Mouse (Mus musculus): ENCODE data around the gene Gtf2ird1. TPM values are rescaled to one million over a fixed set of nuclear protein-coding genes. Genes with fewer than 3 reads are reported as not detected.
A peak's percentile ranks its signal among the peaks of the same experiment; 100 is the strongest.

Gene Gtf2ird1
- total RNA-seq (2021): 10 to 100 TPM; 42.5 to 43.7 TPM

DNA sequence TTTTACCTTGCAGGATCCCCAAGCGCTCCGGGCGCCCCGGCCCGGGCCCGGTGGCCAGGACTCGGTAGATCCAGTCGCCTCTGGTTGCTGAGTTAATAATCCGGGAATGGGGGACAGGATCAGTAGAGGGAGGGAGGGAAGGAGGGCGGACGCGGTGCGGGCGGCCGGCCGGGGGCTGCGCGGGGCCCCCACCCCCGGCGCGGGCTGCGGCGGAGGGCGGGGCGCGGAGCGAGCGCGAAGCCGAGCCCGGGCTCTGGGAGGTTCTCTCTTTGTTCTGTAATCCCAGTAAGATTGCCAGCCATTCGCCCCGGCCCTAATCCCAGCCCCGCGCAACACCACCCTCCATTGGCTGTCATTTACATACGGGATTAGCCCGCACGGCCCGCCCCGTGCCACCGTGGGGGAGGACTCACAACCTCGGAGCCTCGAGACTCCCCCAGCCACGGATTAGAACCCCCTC is at the start of gene Gtf2ird1:
Gtf2ird1 (minus strand) TSS at position 214 of the 460 bp plus-strand sequence.
- intact Hi-C loops (cut with DNase I): no loop called here
- DNase-seq (ENCODE audit: low spot score in 2 of 2): peak; percentile 73 to 84

DNA sequence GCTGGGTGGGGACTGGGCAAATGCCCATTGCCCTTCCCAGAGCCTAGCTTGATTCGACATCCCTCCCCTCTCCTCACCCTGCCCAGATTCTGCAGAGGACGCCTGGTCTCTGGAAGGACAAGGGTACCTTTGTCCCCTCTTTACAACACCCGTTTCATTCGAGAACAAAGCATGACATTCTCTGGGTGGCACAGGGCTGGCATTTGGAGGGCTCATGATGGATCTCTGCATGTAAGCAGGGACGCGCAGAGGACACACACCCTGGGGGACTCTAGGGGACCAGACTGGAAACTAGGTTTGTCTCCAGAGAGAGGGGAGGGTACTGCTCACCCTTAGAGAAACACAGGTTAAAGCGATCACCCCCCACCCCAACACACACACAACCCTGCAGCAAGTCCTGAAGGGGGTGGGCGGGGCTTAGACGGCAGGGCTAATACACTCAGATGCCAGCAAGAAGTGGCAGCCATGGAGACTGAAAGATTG is 49.3 kb upstream of the Gtf2ird1 start:
- intact Hi-C loops (cut with DNase I): loop anchor here (5.0 kb wide), 1 partner anchor 41 kb away; no protein-coding TSS in a partner anchor
- peak in 1 of 2 experiments; percentile 58 for DNase-seq (ENCODE audit: low spot score in 2 of 2)

DNA sequence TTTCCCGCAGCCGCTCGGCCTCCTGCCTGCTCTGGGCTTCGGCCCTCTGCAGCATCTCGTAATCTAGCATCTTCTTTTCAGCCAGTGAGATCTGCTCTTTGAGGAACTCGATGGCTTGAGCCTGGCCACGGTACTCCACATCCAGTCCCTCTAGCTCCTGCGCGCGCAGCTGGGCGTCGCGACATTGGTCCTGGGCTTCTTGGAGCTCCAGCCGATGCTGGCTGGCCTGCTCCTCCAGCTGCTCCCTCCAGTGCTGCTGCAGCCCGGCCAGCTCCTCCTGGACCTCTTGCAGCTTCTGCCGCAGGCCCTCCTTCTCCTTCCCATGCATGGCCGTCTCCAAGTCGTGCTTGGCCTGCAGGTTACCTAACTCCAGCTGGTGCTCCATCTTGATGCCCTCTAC is 46.1 kb upstream of the Gtf2ird1 start:
- DNase-seq (ENCODE audit: low spot score in 2 of 2): no peak
- intact Hi-C loops (cut with DNase I): no loop called here

DNA sequence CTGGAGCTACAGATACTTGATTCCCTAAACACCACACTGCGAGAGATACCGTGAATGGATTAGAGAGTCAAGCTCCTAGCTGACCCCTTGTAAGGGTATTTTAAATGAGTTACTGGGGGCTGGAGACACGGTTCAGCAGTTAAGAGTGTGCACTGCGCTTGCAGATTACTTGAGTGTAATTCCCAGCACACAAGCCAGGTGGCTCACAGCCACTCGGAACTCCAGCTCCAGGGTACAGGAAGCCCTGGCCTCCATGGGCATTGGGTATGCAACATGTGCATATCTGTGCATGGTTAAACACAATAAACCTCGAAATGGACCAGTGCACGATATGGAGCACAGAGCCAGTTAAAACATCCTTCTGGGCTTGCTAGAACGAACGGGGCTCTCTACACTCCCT is 44.9 kb upstream of the Gtf2ird1 start:
- intact Hi-C loops (cut with DNase I): no loop called here
- no peak for DNase-seq (ENCODE audit: low spot score in 2 of 2)

DNA sequence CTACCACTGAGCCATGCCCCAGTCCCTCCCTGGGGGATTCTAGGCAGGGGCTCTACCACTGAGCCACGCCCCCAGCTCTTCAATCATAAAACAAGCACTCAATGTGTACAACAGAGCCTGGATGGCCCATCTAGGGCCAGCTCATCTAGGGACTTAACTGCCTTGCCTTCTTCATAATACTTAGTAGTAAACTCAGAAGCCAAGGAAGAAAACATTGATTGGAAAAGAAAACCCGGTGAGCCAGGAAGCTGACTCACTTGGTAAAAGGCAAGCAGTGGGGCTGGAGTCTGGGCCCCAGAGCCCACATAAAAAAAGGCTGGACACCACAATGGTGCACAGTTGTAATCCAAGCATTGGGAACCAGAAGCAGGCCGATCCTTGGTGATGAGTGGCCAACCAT is 44.2 kb upstream of the Gtf2ird1 start:
- DNase-seq (ENCODE audit: low spot score in 2 of 2): no peak
- intact Hi-C loops (cut with DNase I): no loop called here

DNA sequence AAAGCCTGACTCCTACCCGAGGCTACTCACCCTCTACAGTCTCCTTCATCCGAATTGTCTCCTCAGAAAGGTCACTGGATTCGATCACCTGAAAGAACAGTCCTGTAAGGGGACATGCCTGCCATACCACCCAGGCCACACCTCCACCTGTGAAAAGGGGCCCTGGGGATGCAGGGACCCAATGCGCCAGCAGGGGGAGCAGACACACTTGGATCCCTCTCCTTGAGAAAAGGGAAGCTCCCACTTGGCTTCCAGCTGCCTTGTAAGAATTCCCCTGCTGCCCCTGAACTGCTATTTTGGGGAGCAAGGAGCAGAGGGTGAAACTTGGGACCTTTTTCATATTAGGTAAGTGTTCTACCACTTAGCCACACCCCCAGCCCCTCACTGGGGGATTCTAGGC is 43.5 kb upstream of the Gtf2ird1 start:
- intact Hi-C loops (cut with DNase I): no loop called here

DNA sequence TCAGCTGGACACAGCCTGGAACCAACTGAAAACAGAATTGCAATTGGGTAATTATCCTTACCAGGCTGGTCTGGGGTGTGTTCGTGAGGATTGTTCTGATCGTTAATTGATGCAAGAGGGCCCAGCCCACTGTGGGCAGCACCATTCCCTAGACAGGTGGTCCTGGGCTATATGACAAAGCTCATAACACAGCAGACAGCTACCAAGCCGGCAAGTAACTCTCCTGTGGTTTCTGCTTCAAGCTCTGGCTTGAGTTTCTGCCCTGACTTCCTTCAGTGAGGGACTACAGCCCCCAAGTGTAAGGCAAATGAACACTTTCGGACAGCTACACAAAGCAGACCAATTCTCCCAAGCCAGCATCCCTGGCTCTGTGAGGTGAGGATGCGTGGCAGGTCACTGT is 40.5 kb upstream of the Gtf2ird1 start:
- intact Hi-C loops (cut with DNase I): loop anchor here (10.0 kb wide), 1 partner anchor 408 kb away; the partner anchor contains the start of gene Tmem270
- no peak for DNase-seq (ENCODE audit: low spot score in 2 of 2)

More for the DNA sequence above, 43.5 kb upstream of the Gtf2ird1 start:
- DNase-seq (ENCODE audit: low spot score in 2 of 2): peak; percentile 54 to 71

DNA sequence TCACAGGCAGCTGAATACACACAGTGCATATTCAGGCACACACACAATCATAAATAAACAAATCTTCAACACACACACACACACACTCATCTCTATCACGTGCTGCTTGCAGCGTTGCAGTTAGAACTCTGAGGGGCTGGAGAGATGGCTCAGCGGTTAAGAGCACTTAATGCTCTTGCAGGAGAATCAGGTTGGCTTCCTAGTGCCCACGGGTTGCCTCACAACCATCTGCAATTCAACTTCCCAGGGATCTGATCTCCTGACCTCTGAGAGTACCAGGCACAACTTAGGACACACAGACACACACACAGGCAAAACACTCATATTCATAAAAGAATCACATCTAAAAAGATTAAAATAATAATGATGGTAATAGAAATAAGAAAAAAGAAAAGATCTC is 39.3 kb upstream of the Gtf2ird1 start:
- intact Hi-C loops (cut with DNase I): loop anchor here (2.0 to 10.0 kb wide), 2 partner anchors 85 to 409 kb away; partner anchors contain the start of genes Rfc2 and Tmem270
- DNase-seq (ENCODE audit: low spot score in 2 of 2): no peak

DNA sequence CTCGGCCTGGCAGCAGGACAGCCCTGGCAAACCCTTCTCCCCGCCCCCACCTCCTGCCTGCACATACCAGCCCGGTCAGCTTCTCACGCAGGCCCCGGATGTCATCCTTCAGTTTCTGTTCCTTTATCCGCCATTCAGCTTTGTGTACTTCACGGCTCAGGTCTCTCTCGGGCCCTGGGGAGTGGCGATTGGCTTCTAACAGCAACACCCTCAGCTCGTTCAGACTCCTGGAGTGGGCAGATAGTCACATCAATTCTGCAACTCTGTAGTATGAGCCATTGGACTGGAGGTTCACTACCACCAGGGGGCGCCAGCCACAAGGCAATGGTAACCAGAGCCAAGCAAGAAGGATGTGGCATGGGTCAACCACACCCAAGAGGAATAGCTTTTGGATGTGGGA is 37.6 kb upstream of the Gtf2ird1 start:
- peak; percentile 86 to 93 for DNase-seq (ENCODE audit: low spot score in 2 of 2)
- intact Hi-C loops (cut with DNase I): loop anchor here (2.0 to 10.0 kb wide), 2 partner anchors 87 to 411 kb away; partner anchors contain the start of genes Rfc2 and Tmem270

DNA sequence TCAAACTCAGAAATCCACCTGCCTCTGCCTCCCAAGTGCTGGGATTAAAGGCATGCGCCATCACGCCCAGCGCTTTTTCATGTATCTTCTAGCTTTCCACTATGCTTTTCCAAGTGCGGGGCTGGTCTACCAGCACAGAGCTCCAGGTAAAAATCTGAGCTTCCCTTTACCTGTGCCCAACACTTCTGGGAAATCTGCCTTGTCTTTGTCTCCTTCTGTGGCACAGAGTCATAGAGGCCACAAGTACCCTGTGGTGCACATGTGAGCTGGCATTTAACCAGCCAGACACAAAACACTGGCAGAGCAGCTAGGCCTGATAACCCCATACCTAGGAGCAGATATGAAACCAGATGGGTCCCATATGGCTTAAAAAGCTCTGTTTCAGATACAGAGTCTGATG is 36.4 kb upstream of the Gtf2ird1 start:
- no peak for DNase-seq (ENCODE audit: low spot score in 2 of 2)
- intact Hi-C loops (cut with DNase I): loop anchor here (2.0 to 10.0 kb wide), 3 partner anchors 126 to 412 kb away; partner anchors contain the start of gene Tmem270

DNA sequence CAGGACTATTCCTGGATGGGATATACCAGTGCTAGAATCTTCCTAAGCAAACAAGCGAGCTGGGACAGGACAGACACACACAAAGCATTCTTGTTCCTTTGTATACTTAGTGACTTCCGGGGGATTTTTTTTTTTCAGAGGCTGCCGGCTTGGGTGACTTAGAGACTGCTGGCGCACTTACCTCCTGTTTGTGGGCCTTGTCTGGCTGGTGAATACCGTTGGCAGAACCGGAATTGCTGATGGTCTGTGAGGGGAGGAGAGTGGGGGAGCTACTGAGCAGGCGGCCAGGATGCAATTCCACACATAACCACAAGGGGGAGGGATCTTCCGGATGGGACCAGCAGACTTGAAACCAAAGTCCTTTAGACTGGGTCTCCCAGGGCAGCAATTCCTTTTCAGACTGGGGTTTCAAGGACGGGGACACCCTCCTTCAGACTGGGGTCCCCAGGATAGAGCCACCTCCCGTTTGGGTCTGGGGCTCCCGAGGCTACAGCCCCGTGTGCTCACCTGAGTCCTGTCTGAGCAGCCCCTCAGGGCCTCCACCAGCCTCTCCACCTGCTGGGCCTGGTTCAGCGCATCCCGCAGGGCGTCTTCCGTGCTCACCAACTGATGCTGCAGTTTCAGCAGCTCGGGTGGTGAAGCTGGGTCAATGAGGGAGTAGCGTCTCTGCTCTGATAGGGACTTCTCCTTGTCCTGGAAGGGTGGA is 35.3 kb upstream of the Gtf2ird1 start:
- intact Hi-C loops (cut with DNase I): loop anchor here (2.0 to 10.0 kb wide), 3 partner anchors 127 to 413 kb away; partner anchors contain the start of gene Tmem270
- DNase-seq (ENCODE audit: low spot score in 2 of 2): peak; percentile 86

DNA sequence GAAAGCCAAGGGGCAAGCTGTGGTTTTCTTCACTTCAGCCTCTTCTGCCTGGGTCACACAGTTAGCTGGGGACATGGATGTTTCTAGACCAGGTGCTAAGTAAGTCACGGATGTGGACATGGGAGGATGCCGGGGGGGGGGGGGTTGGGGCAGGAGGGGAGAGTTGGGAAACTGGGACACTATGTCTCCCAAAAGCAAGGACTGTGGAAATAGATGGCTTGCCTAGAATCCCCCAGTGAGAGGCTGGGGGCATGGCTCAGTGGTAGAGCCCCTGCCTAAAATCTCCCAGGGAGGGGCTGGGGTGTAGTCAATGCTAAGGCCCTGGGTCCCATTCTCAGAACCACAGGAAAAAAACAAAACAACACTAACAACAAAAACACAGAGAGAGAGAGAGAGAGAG is 34.7 kb upstream of the Gtf2ird1 start:
- intact Hi-C loops (cut with DNase I): loop anchor here (10.0 kb wide), 1 partner anchor 414 kb away; the partner anchor contains the start of gene Tmem270
- no peak for DNase-seq (ENCODE audit: low spot score in 2 of 2)

DNA sequence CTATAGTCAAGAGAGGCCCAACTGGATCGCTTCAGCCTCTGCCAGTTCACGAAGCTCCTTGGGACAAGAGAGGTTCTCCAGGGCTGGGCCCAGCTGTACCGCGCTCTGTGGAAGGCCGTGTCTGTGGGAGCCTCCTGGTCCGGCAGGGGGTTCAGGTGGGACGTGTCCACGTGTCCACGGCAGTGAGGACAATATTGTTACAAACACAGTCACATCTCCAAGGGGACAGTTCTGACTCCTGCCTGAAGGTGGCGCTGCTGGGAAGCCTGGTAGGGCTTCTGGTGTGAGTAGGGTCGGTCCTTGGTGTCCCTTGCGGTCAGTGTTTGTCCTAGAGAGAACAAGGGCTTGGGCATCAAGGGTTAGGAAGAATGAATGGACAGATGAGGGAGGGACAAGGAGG is 33.9 kb upstream of the Gtf2ird1 start:
- no peak for DNase-seq (ENCODE audit: low spot score in 2 of 2)
- intact Hi-C loops (cut with DNase I): loop anchor here (10.0 kb wide), 1 partner anchor 414 kb away; the partner anchor contains the start of gene Tmem270

DNA sequence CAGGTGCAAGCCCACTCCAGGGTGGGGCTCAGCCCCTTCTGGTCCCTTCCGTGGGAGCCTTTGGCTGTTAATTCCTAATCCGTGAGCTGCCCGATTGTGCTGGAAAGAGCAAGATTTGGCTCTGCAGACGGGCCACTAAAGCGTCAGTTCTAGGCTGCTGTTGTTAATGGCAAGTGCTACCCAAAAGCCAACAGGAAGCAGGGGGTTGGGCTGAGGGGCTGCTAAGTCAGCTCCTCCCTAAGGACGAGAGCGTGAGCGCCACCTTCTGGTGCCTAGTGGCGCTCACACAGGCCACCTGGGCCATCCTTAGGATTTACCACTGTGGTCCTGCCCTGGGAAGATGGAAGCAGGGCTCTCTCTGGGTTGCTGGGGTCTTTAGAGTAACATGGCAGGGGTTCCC is 33.1 kb upstream of the Gtf2ird1 start:
- intact Hi-C loops (cut with DNase I): no loop called here
- DNase-seq (ENCODE audit: low spot score in 2 of 2): no peak

DNA sequence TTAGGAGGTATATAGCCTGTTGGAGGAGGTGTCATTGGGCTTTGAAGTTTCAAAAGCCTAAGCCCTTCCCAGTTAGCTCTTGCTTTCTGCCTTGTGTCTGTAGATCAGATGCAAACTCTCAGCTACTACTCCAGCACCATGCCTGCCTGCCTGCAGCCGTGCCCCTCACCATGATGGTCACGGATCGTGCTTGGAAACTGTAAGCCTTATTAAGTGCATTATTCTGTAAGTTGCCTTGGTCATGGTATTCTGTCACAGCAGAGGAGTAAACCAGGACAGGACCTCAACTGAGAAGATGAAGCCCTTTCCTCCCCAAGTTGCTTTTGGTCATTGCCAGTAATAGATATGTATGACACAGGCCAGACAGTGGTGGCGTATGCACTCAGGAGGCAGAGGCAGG is 32.1 kb upstream of the Gtf2ird1 start:
- DNase-seq (ENCODE audit: low spot score in 2 of 2): no peak
- intact Hi-C loops (cut with DNase I): no loop called here

DNA sequence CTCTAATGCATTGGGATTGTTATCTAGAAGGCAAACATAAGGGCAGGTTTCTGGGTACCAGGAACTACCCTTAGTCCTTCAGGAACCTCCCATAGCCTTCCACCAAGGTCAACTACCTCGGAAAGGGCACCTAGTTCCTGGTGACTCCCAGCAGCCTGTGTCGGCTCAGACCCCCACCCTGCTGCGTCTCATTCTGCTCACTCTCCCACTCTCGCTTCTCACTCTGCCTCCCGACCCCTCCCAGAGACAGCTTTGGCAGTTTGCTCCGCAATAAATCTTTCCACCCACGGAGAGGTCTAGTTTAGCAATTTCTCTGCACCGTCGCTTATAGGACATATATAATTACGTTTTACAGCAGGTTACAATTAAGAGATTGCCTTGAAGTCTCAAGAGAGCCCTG is 31.5 kb upstream of the Gtf2ird1 start:
- no peak for DNase-seq (ENCODE audit: low spot score in 2 of 2)
- intact Hi-C loops (cut with DNase I): no loop called here

DNA sequence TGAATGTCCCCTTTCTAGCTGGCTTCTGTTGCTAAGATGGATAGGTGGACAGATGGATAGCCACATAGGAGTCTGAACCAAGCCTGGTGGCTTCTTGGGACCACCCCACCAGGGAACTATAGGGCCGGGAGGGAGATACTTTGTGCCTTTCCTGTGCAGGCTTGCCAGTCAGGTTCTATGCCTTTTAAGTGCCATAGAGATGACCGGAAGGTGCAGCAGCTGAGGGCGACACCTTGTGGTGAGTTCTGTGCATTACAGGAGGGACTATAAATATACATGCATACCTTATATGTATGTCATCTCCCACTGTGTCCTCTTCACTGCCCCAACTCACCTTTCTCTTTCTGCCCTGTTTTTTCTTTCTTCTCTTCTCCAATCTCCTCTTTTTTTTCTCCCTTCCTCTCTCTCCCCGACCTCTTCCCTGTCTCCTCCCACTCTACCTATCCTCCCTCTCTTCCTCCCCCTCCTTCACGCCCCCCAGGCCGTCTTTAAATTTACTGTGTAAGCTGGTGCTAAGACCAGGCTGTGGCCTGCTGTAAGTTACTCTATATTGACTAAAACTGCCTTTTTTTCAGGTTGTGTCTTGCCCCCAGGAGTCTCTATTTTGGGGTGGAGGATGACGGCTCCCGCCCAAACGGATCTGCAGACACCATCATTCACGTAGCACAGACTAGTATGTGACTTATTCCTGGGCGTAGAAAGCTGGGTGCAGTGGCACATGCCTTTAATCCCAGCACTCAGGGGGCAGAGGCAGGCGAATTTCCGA is 29.6 kb upstream of the Gtf2ird1 start:
- intact Hi-C loops (cut with DNase I): loop anchor here (1.0 to 2.0 kb wide), 3 partner anchors 101 to 305 kb away; no protein-coding TSS in a partner anchor
- peak; percentile 71 to 80 for DNase-seq (ENCODE audit: low spot score in 2 of 2)

DNA sequence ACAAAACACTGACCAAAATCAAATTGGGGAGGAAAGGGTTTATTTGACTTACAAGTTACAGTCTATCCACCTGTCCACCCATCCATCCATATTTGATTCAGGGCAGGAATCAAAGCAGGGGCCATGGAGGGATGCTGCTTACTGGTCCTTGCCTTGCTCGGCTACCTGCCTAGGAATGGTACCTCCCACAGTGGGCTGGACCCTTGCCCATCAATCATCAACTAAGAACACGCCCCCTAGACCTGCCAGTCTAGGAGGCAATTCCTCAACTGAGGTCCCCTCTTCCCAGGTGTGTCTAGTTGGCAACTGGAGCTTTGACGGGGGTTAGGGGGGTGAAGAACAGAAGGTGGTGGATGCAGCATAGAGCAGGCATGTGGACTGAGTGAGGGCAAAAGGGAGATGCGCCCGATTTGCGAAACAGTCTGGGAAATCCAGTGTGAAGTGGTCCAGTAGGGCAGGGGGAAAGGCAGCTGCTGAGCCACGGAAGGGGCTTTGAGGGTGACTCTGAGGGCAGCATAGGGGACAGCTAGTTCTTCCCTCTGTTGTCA is 28.7 kb upstream of the Gtf2ird1 start:
- intact Hi-C loops (cut with DNase I): loop anchor here (1.0 kb wide), 1 partner anchor 100 kb away; no protein-coding TSS in a partner anchor
- DNase-seq (ENCODE audit: low spot score in 2 of 2): no peak

DNA sequence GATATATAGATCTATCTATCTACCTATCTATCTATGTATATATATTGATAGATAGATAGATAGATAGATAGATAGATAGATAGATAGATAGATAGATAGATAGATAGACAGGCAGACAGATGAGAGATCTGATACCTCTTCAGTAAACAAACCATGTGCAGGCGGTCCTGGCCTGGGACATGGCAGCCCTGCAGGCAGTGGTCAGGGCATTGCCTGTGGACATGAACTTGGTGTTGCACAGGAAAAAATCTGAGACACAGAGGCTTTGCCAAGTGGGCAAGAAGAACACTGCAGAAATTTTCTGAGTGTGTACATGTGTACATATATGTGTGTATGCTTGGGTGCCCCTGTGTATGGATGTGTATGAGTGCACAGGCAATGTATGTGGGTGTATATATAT is 26.8 kb upstream of the Gtf2ird1 start:
- intact Hi-C loops (cut with DNase I): no loop called here
- no peak for DNase-seq (ENCODE audit: low spot score in 2 of 2)

DNA sequence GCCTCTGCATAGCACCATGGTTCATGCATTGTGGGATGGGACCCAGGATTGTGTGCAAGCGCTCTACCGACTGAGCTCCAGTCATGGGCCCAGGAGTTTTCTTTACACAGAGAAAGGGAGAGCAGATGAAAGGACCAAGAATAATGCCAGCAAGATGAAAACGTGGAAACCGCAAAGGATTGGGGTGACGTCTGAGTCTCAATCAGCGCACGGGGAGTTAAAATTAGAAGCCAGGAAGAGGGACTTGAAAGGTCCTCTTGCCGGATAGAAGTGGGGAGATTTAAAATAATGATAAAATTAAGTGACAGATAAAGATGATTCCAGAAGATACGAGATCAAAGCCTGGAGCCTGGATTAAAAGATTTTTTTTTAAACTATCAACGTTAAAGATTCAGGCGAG is 25.8 kb upstream of the Gtf2ird1 start:
- no peak for DNase-seq (ENCODE audit: low spot score in 2 of 2)
- intact Hi-C loops (cut with DNase I): no loop called here
